Mouse (Mus musculus) megakaryocyte, embryonic 14.5 days (primary cell): ENCODE data around the gene Tppp3. TPM values are rescaled to one million over a fixed set of nuclear protein-coding genes. Genes with fewer than 3 reads are reported as not detected.
A peak's percentile ranks its signal among the peaks of the same experiment; 100 is the strongest.

Source experiments
- H3K27me3 ChIP-seq: replicated peaks from 2 replicates; pipeline ENCODE3; 2012; ENCODE audit warnings: inconsistent platforms
- H3K36me3 ChIP-seq: replicated peaks from 2 replicates; pipeline ENCODE3; 2012; ENCODE audit warnings: low read length, inconsistent platforms, mixed read lengths
- H3K4me1 ChIP-seq: 2 replicates; pipeline ENCODE4 v1.6.1; 2012; ENCODE audit warnings: inconsistent platforms
- H3K4me3 ChIP-seq: replicated peaks from 2 replicates; pipeline ENCODE3; 2012; ENCODE audit warnings: moderate library complexity, mild to moderate bottlenecking, inconsistent platforms
- H3K9me3 ChIP-seq: 2 replicates; pipeline ENCODE4 v1.6.1; 2012; ENCODE audit warnings: inconsistent platforms
- FLI1 ChIP-seq: IDR thresholded peaks from 2 replicates; pipeline ENCODE4 v1.6.1; 2012; ENCODE audit warnings: low read length, inconsistent platforms, mixed read lengths
- GATA1 ChIP-seq: IDR thresholded peaks from 3 replicates; pipeline ENCODE4 v1.6.1; 2012; ENCODE audit warnings: mixed read lengths, low read length, inconsistent platforms, borderline replicate concordance
- polyA plus RNA-seq: library from polyadenylated mRNA; stranded (reverse); fragments of >175 nt; gene quantifications from 2 replicates; pipeline ENCODE4 v1.2.3, GENCODE M21; 2012; ENCODE audit warnings: low replicate concordance; ENCODE audit not compliant: insufficient read depth

Gene Tppp3
- polyA plus RNA-seq, 1 experiment: 2.5 TPM

DNA sequence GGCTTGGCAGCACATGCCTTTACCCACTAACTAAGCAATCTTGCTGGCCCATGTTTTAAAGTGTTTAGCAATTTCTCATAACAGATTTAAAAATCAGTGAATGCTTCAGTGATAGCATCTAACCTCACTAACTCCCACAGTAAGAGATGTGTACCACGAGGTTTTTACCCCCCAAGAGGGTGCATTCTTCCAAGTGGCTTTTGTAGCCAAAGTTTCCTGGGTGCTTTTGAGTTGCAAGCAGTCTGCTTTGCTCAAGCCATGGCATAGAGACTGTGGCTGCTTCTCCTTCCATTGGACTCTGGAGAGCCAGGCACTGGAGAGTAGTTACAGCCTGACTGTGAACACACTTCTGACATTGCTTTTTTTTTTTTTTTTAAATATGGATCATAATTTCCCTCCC lies 18.0 kb upstream of the Tppp3 start:
- Histone ChIP-seq H3K36me3 (peaks cover 10% of the 10 kb centered on the region), H3K4me1 (no peaks in the 10 kb centered on the region), H3K4me3 (no peak overlapping the region), H3K9me3 (no peaks in the 10 kb centered on the region), H3K27me3 (peaks cover 16% of the 10 kb centered on the region)
- no peak for TF ChIP-seq GATA1
- TF ChIP-seq FLI1: no peak

DNA sequence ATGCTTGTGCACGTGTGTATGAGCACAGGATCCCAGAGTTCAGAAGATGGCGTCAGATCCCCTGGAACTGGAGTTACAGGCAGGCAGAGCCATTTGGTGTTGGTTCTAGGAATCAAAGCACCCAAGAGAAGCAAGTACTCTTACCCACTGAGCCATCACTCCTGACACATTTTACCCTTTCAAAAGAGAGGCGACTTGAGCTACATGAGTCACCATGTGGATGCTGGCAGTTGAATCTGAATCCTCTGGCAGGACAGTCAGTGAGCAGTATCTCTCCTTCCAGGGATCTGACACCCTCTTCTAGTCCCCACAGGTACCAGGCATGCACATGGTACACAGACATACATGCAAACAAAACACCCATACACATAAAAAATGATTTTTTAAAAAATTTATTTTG lies 16.8 kb upstream of the Tppp3 start:
- Histone ChIP-seq H3K9me3 (no peaks in the 10 kb centered on the region), H3K27me3 (peaks cover 16% of the 10 kb centered on the region), H3K36me3 (peaks cover 22% of the 10 kb centered on the region), H3K4me1 (no peaks in the 10 kb centered on the region), H3K4me3 (no peak overlapping the region)
- TF ChIP-seq GATA1 (no peak), FLI1 (no peak)

DNA sequence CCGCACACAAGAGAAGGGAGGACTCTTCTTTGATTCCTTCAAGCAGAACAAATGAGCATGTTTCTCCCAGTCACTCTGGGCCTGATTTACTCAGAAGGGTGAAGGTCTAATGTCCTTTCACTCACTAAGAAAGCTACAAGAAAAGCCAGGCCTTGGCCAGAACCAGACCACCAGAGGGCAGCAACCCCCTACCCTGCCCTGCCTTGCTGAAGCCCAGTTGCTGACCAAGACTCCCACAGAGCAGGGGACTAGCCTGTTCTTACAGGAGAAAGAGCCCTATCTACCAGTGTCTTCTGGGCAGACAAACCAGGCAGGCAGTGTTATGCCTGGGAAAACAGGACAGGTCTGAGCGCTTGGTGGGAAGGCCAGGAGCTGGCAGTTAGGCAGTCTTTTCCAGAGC lies 13.1 kb upstream of the Tppp3 start:
- no peak overlapping the region for H3K4me3 ChIP-seq
- peaks cover 22% of the 10 kb centered on the region for H3K36me3 ChIP-seq
- H3K9me3 ChIP-seq: no peaks in the 10 kb centered on the region
- peaks cover 15% of the 10 kb centered on the region for H3K4me1 ChIP-seq
- H3K27me3 ChIP-seq: peaks cover 19% of the 10 kb centered on the region
- TF ChIP-seq GATA1: no peak
- TF ChIP-seq FLI1: no peak

DNA sequence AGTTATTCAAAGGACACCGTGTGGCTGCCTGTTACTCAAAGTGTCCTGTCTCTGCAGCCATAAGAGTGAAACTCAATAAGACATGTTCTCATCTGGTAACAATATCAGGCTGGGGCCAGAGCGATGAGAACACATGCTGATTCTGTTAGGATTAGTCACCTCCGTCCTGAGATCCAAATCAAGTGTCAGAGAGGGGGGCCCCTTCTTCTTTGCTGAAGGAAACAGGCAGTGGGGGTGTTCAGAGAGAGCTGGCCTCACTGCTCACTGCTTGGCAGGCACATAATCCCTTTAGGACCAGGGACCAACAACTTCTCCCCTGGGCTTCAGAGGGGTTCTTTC lies 12.7 kb upstream of the Tppp3 start:
- TF ChIP-seq FLI1 (no peak), GATA1 (no peak)
- Histone ChIP-seq H3K4me3 (no peak overlapping the region), H3K36me3 (peaks cover 22% of the 10 kb centered on the region), H3K4me1 (peaks cover 15% of the 10 kb centered on the region), H3K27me3 (peaks cover 22% of the 10 kb centered on the region), H3K9me3 (no peaks in the 10 kb centered on the region)

DNA sequence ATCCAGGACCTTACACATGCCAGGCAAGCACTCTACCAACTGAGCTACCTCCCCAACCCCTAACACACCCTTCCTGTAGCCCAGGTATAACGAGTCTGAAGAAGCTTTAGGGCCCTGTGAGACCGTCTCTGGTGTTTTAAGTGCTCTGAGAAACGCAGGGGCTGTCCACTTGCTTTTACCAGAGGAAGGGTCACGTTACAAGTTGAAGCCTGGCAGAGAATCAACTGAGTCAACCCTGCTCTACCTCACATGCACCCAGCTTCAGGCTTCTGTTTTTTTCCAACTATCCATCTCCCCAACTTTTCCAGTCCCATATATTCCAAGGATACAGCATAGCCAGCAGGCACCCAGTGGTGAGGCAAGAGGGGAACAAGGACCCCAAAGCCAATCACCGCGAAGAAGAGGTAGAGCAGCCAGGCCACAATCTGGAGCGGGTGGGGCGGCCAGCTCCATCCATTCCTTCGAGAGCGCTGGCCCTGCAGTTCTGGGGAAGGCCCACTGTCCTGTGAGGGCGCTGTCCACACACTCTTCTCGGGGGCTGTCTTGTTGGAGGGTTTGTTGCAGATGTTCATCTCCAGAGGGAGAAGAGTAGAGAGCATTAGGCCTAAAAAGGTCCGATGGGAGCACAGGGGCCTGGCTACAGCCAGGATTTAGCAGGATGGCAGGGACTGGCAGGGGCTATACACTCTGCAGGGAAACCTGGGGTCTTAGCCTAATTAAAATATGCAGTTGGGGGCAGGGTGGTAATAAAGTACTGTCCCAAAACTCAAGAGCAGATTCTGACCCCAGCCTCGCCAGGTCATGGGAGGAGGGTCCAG lies 12.1 kb upstream of the Tppp3 start:
- H3K36me3 ChIP-seq: peaks cover 25% of the 10 kb centered on the region
- peaks cover 15% of the 10 kb centered on the region for H3K4me1 ChIP-seq
- H3K4me3 ChIP-seq: no peak overlapping the region
- no peaks in the 10 kb centered on the region for H3K9me3 ChIP-seq
- TF ChIP-seq FLI1: no peak
- TF ChIP-seq GATA1: no peak
- peaks cover 22% of the 10 kb centered on the region for H3K27me3 ChIP-seq

DNA sequence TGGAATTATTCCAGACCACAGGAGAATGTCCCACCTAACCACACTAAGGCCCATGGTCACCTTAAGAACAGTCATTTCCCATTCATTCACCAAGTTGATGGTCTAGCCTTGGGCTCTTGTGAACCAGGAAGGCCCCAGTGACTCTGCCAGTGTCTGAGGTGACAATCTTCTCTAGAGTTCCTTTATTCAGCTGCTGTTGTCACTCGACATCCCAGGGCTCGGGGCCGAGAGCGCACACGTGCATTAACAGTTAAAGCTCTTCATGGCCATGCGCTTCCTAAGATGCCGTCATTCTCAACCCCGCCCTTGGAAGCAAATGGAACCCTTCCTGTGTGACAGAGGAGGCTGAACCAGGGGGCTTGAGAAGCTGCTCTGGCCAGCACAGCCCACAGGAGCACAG lies 10.8 kb upstream of the Tppp3 start:
- no peaks in the 10 kb centered on the region for H3K9me3 ChIP-seq
- peaks cover 25% of the 10 kb centered on the region for H3K36me3 ChIP-seq
- H3K27me3 ChIP-seq: peaks cover 28% of the 10 kb centered on the region
- no peak overlapping the region for H3K4me3 ChIP-seq
- peaks cover 16% of the 10 kb centered on the region for H3K4me1 ChIP-seq
- TF ChIP-seq GATA1: no peak
- TF ChIP-seq FLI1: no peak

DNA sequence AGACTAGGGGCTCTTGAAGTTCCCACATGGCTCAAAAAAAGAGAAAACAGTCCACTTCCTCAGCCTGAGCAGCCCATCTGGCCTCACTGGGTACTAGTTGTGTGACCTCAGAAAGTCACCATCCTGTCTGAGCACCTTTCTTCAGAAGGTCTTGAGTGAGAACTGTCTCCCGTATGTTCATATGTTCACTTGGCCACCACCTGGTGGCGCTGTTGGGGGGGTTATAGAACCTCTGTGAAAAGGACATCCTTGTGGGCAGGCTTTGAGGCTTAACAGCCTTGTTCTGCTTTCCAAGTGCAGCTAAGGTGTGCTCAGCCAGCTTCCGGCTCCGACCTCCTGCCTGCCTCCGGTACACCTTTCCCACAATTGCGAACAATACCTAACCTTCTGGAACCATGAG lies 10.1 kb upstream of the Tppp3 start:
- peaks cover 22% of the 10 kb centered on the region for H3K4me1 ChIP-seq
- H3K36me3 ChIP-seq: peaks cover 25% of the 10 kb centered on the region
- peaks cover 32% of the 10 kb centered on the region for H3K27me3 ChIP-seq
- H3K4me3 ChIP-seq: no peak overlapping the region
- no peaks in the 10 kb centered on the region for H3K9me3 ChIP-seq
- TF ChIP-seq FLI1: no peak
- no peak for TF ChIP-seq GATA1

DNA sequence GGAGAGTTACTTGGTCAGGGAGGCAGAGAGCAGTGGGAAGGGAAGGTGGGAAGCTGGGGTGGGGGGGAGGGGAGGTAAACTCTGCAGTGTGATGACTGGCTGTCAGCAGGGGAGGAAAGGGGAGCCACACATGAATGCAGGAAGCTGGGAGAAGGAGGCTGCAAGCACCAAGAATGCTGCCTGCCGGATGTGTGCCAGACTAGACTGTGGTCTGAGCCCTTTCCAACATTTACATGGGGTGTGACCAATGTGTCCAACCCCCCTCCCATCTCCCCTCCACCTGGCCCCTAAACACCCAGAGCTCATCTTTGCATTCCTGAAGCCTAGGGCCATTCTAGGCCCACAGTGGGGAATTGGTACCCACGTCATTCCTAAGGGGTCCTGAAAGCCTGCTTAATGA lies 9.7 kb upstream of the Tppp3 start:
- Histone ChIP-seq H3K9me3 (no peaks in the 10 kb centered on the region), H3K4me1 (peaks cover 22% of the 10 kb centered on the region), H3K27me3 (peaks cover 34% of the 10 kb centered on the region), H3K4me3 (no peak overlapping the region), H3K36me3 (peaks cover 27% of the 10 kb centered on the region)
- TF ChIP-seq FLI1 (no peak), GATA1 (no peak)

DNA sequence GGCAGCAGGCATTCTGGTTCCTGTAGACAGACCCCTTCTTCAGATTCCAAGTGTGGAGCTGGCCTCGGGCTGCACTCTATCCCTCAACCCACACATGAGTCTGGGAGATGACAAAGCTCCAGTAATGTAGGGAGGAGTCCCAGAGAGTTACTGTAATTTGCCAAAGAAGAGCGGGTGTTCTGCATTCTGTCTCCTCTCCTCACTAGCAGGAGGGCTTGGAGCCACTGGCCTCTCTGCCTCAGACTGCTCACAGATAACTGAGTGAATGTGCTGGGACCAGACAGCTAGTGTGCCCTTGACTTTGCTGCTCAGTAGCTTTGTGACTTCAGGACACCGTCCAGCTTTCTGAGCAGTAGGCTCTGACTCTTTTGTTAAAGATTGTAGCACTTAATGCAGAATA lies 6.5 kb upstream of the Tppp3 start:
- TF ChIP-seq FLI1 (no peak), GATA1 (no peak)
- H3K36me3 ChIP-seq: peaks cover 15% of the 10 kb centered on the region
- no peaks in the 10 kb centered on the region for H3K9me3 ChIP-seq
- peaks cover 48% of the 10 kb centered on the region for H3K27me3 ChIP-seq
- peaks cover 40% of the 10 kb centered on the region for H3K4me1 ChIP-seq
- H3K4me3 ChIP-seq: no peak overlapping the region

DNA sequence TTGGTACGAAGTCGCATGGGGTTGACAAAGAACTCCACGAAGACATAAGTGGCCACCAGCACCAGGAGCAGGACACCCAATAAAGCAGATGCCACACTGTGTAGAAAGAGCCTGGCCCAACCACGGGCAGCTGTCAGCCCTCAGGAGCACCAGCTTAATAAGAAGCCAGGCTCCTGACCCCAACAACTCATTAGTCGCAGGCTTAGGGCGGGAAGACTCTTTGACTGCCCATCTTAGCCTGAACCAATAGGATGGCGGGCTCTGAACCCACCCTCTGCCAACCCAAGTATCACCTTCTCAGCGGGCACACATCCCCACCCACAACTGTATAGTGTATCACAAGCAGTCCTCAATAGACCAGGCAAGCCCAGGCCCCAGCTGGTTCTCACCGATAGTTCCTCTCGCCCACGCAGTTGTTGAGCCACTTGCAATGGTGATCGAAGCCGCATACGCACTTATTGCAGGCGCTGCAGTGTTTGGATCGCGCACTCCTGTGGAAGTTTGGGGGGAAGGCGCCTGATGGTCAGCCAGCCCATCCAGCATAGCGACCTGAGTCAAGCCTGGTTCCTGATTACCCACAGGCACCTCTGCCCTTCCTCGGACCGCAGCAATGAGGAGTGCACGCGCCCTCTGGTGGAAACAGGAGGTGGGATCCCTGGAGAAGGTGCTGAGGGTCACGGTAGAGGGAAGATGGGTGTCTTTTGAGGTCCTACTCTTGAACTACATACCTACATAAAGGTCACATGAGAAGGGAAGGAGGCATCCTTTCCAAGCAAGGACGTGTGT lies 5.5 kb upstream of the Tppp3 start:
- Histone ChIP-seq H3K36me3 (peaks cover 15% of the 10 kb centered on the region), H3K27me3 (peaks cover 51% of the 10 kb centered on the region), H3K9me3 (no peaks in the 10 kb centered on the region), H3K4me1 (peaks cover 37% of the 10 kb centered on the region), H3K4me3 (peak overlapping the region; percentile 40)
- TF ChIP-seq GATA1: no peak
- no peak for TF ChIP-seq FLI1
